Mouse (Mus musculus) limb, embryonic 13.5 days (tissue): ENCODE results near the gene Mrpl48. TPM values are rescaled to one million over a fixed set of nuclear protein-coding genes. Genes with fewer than 3 reads are reported as not detected.
A peak's percentile ranks its signal among the peaks of the same experiment; 100 is the strongest.

Experiments used
- ATAC-seq: fragments of 200-750 bp; cut with Nextera tagmentation; 2 replicates; pipeline ENCODE4 v1.8.0; 2017; ENCODE audit warnings: low read depth, moderate number of reproducible peaks, moderate TSS enrichment; ENCODE audit not compliant: low FRiP score
- H3K27ac ChIP-seq: fragments of 300-500 bp; sonication (generic); 2 replicates; pipeline ENCODE4 v1.5.1; 2015; ENCODE audit warnings: inconsistent platforms, mild to moderate bottlenecking, moderate library complexity
- H3K27me3 ChIP-seq: fragments of 300-500 bp; sonication (generic); 2 replicates; pipeline ENCODE4 v1.6.1; 2015; ENCODE audit warnings: mild to moderate bottlenecking, inconsistent platforms
- H3K36me3 ChIP-seq: fragments of 300-500 bp; sonication (generic); 2 replicates; pipeline ENCODE4 v1.6.1; 2015; ENCODE audit warnings: inconsistent platforms, mild to moderate bottlenecking, moderate library complexity
- H3K4me1 ChIP-seq: fragments of 300-500 bp; sonication (generic); 2 replicates; pipeline ENCODE4 v1.6.1; 2015; ENCODE audit warnings: inconsistent platforms
- H3K4me2 ChIP-seq: fragments of 300-500 bp; sonication (generic); replicated peaks from 2 replicates; pipeline ENCODE4 v1.6.1; 2015; ENCODE audit warnings: inconsistent platforms, mild to moderate bottlenecking, moderate library complexity
- H3K4me3 ChIP-seq: fragments of 300-500 bp; sonication (generic); 2 replicates; pipeline ENCODE4 v1.5.1; 2015; ENCODE audit warnings: moderate library complexity, mild to moderate bottlenecking, inconsistent platforms
- H3K9ac ChIP-seq: fragments of 300-500 bp; sonication (generic); 2 replicates; pipeline ENCODE4 v1.6.1; 2015; ENCODE audit warnings: mild to moderate bottlenecking, inconsistent platforms
- H3K9me3 ChIP-seq: fragments of 300-500 bp; sonication (generic); 2 replicates; pipeline ENCODE4 v1.6.1; 2016; ENCODE audit warnings: inconsistent platforms
- WGBS: fragments of 180-500 bp; shearing (Covaris S2); methylation state at CpG from one replicate; pipeline ENCODE4 v1.1.7; 2015; 5-methylcytosine and 5-hydroxymethylcytosine counted together
- polyA plus RNA-seq: library from polyadenylated mRNA; unstranded; fragments of >200 nt; fragmentation: Nextera tagmentation; extraction: Ambion mirVana; gene quantifications from 2 replicates; pipeline ENCODE4 v1.2.1, GENCODE M21; 2015

The Mrpl48 gene
- polyA plus RNA-seq, 1 experiment from 2014 or later, result 74.6 TPM

GRCm38 (mm10) chr7:100622277-100622676, 14.2 kb upstream of the Mrpl48 start:
- 90% methylated on average over 2 of the region's 2 CpGs for WGBS
- Histone ChIP-seq H3K27me3 (no peaks in the 10 kb centered on the region), H3K36me3 (no peaks in the 10 kb centered on the region), H3K27ac (no peak overlapping the region), H3K9ac (no peak overlapping the region), H3K4me3 (no peak overlapping the region), H3K4me1 (peaks cover 5% of the 10 kb centered on the region; the same call in 1 of the 2 replicates), H3K4me2 (no peak overlapping the region), H3K9me3 (no peaks in the 10 kb centered on the region)
- no peak for ATAC-seq

- Histone ChIP-seq H3K9ac (no peak overlapping the region), H3K4me2 (no peak overlapping the region), H3K9me3 (no peaks in the 10 kb centered on the region), H3K4me3 (no peak overlapping the region), H3K27me3 (no peaks in the 10 kb centered on the region), H3K27ac (no peak overlapping the region), H3K36me3 (no peaks in the 10 kb centered on the region), H3K4me1 (no peaks in the 10 kb centered on the region)
- ATAC-seq, result no peak
- WGBS, result 91% methylated on average over 4 of the region's 4 CpGs
Observed at GRCm38 (mm10) chr7:100616121-100616857, 8.2 kb upstream of the Mrpl48 start.

GRCm38 (mm10) chr7:100608910-100609309, 809 bp upstream of the Mrpl48 start:
- Histone ChIP-seq H3K9me3 (no peaks in the 10 kb centered on the region), H3K27me3 (no peaks in the 10 kb centered on the region), H3K4me1 (peaks cover 11% of the 10 kb centered on the region), H3K4me3 (peak overlapping the region; percentile 99), H3K36me3 (no peaks in the 10 kb centered on the region), H3K9ac (peak overlapping the region; percentile 99), H3K27ac (no peak overlapping the region), H3K4me2 (peak overlapping the region; percentile 89)
- 26% methylated on average over 4 of the region's 4 CpGs for WGBS
- ATAC-seq, result no peak

DNA sequence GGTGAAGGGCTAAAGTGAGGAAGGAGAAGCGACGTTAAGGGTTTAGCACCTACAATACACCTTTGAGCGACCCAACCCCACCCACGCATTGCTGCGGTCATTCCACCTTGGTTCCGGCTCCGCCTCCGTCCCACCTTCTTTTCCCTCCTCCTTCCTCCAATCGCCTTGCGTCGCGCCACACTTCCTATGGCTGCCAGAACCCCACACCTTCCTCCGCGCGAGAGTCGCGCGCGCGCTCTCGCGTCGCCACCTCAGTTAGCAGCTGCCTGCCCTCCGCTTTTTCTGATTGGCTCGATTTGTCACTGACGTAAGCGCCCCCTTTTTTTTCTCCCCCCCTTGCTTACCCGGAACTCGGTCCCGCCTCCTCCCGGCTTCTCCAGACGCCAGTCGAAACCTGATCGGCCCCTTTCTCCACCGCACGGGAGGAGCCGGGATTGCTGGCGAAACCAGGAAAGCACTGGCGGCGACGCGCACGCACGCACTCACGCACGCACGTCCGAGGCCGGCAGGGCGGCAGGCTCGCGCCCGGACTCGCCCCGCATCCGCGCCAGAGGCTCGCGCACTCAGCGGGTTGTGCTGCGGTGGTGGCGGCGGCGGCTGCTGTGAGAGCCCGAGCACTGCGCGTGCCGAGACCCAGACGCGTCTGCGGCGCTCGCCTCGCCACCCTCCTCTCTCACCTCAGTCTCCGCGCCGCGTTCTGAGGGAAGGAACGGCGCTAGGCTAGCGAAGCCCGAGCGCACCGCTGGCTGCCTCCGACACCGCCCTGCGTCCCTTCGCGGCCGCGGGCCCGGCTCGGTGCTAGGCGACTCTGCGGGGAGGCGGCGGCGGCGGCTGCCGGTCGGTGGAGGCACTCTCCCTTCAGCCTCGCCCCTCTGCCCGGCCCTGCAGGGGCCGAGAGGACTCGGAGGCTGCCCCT, 629 bp downstream of the Mrpl48 start, which contains the start of gene Rab6a:
Gene Rab6a (plus strand): TSS at position 197 of the 916 bp plus-strand sequence.
- Histone ChIP-seq H3K4me2 (peak within 1 kb of the TSS; percentile 89), H3K4me1 (peaks cover 11% of the 10 kb centered on the region), H3K9ac (peak within 1 kb of the TSS; percentile 99), H3K27ac (peak within 1 kb of the TSS; percentile 99), H3K36me3 (no peaks in the 10 kb centered on the region), H3K4me3 (peak within 1 kb of the TSS; percentile 99), H3K27me3 (no peaks in the 10 kb centered on the region), H3K9me3 (no peaks in the 10 kb centered on the region)
- peak; percentile 98 for ATAC-seq
- under 1% methylated on average over 102 of the region's 105 CpGs for WGBS

DNA sequence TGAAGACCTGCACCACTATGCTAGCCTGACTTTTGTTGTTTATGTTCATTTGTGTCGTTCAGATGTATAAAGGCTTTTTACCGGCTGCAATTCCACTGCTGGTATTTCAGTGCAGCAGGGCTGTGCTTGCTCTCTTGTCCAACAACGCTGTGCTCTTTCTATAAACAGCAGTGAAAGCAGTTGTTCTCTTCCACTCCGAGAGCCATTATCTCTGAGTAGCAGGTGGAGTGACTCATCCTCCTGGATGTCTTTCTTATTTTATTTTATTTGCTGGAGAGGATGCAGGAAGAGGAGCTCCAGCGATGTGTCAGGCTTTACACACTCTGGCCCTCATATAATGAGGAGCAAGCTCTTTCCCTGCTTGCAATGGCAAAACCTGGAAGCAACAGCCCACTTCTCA, 7.9 kb downstream of the Mrpl48 start:
- no peak overlapping the region for H3K9ac ChIP-seq
- WGBS, result 78% methylated on average over 5 of the region's 5 CpGs
- no peak overlapping the region for H3K27ac ChIP-seq
- H3K4me3 ChIP-seq, result no peak overlapping the region
- 0 out of 2 replicates have a peak, but pooled peaks cover 3% of the 10 kb centered on the region for H3K9me3 ChIP-seq
- no peak for ATAC-seq
- no peaks in the 10 kb centered on the region for H3K36me3 ChIP-seq
- H3K4me2 ChIP-seq, result no peak overlapping the region
- no peaks in the 10 kb centered on the region for H3K27me3 ChIP-seq
- no peaks in the 10 kb centered on the region for H3K4me1 ChIP-seq

GRCm38 (mm10) chr7:100593349-100593748, 14.8 kb downstream of the Mrpl48 start:
- H3K36me3 ChIP-seq, result no peaks in the 10 kb centered on the region
- no peak overlapping the region for H3K4me2 ChIP-seq
- H3K9me3 ChIP-seq, result no peaks in the 10 kb centered on the region
- no peak overlapping the region for H3K4me3 ChIP-seq
- no peak overlapping the region for H3K9ac ChIP-seq
- no peaks in the 10 kb centered on the region for H3K27me3 ChIP-seq
- H3K27ac ChIP-seq, result no peak overlapping the region
- no peak for ATAC-seq
- no peaks in the 10 kb centered on the region for H3K4me1 ChIP-seq

- Histone ChIP-seq H3K4me2 (peak overlapping the region; percentile 67), H3K4me3 (peak overlapping the region; percentile 53), H3K27ac (peak overlapping the region; percentile 61; the same call in 1 of the 2 replicates), H3K4me1 (no peaks in the 10 kb centered on the region), H3K9ac (peak overlapping the region; percentile 69), H3K9me3 (no peaks in the 10 kb centered on the region), H3K27me3 (no peaks in the 10 kb centered on the region), H3K36me3 (no peaks in the 10 kb centered on the region)
- 12% methylated on average over 2 of the region's 2 CpGs for WGBS
- ATAC-seq, result no peak
Observed at GRCm38 (mm10) chr7:100591522-100591852, 16.6 kb downstream of the Mrpl48 start.

DNA sequence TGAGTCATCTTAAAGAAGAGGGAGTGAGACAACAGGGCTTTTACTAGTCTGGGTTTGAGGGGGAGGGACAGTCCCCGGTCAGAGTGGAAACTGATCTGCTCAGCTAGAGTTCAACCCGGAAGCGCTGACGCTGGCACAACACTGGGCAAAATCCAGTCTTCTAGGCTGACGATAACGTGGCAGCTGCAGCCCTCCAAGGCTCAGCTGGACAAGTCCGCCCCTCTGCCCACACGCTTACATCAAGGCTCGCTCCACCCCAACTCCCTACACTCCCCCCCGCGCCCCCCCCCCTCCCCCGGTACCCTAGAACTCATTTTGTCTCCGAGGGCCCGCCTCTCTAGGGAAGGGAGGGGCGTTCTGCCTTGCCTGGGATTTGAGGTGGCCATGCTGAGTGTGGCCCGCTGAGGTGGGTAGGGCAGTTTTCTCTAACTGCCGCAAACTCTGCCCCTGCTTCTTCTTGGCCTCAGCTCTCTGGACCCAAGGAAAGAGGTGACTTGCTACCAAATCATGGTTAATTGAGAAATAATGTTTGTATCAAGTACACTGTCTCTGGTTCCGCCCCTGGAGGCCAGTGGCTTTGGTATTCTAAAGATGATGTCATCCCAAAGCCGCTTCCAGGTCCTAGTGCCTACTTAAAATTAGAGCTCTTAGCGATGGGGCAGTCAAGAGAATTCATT, 17.1 kb downstream of the Mrpl48 start:
- Histone ChIP-seq H3K9ac (peak overlapping the region; percentile 69), H3K4me3 (peak overlapping the region; percentile 53), H3K36me3 (no peaks in the 10 kb centered on the region), H3K4me2 (peak overlapping the region; percentile 67), H3K27me3 (no peaks in the 10 kb centered on the region), H3K9me3 (no peaks in the 10 kb centered on the region), H3K27ac (peak overlapping the region; percentile 61; the same call in 1 of the 2 replicates), H3K4me1 (no peaks in the 10 kb centered on the region)
- ATAC-seq, result peak; percentile 94
- WGBS, result under 1% methylated on average over 19 of the region's 20 CpGs

GRCm38 (mm10) chr7:100590504-100590844, 17.6 kb downstream of the Mrpl48 start:
- ATAC-seq, result no peak

GRCm38 (mm10) chr7:100589816-100590215, 18.3 kb downstream of the Mrpl48 start:
- no peaks in the 10 kb centered on the region for H3K36me3 ChIP-seq
- no peak overlapping the region for H3K27ac ChIP-seq
- no peaks in the 10 kb centered on the region for H3K9me3 ChIP-seq
- no peak overlapping the region for H3K9ac ChIP-seq
- WGBS, result 64% methylated on average over 1 of the region's 1 CpGs
- no peaks in the 10 kb centered on the region for H3K27me3 ChIP-seq
- H3K4me1 ChIP-seq, result no peaks in the 10 kb centered on the region
- ATAC-seq, result no peak
- H3K4me2 ChIP-seq, result no peak overlapping the region
- no peak overlapping the region for H3K4me3 ChIP-seq

More at GRCm38 (mm10) chr7:100590504-100590844, 17.6 kb downstream of the Mrpl48 start:
- H3K27ac ChIP-seq, result 0 out of 2 replicates have a peak overlapping the region, but pooled peaks have one; percentile 61
- no peaks in the 10 kb centered on the region for H3K27me3 ChIP-seq
- H3K9me3 ChIP-seq, result no peaks in the 10 kb centered on the region
- H3K36me3 ChIP-seq, result no peaks in the 10 kb centered on the region
- H3K4me1 ChIP-seq, result no peaks in the 10 kb centered on the region
- peak overlapping the region; percentile 53 for H3K4me3 ChIP-seq
- peak overlapping the region; percentile 69 for H3K9ac ChIP-seq
- WGBS, result 41% methylated on average over 7 of the region's 7 CpGs
- peak overlapping the region; percentile 67 for H3K4me2 ChIP-seq

DNA sequence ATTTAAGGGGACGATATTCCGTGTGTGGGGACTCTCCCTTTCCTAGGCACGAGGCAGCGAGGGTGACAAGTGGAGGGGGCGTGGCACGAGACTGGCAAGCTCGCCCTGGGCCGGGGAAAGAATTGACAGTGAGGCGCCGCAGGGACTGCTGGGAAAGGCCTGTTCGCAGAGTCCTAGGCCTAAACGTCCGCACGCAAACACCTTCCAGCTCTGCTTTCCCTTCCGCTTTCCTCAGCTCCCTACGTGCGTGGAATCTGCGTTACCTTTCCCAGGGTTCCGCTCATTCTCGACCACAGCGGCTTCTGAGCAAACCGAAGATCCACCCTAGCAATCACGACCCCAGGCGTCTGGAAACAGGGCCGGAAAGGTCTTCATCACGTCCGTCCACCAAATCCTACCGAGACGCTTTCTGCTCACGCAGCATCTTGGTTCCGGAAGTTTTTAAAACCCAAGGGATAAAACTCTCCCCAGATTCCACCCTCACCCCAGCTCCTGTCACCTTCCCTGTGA, 25.3 kb downstream of the Mrpl48 start:
- Histone ChIP-seq H3K36me3 (no peaks in the 10 kb centered on the region), H3K4me3 (peak overlapping the region; percentile 59), H3K9ac (peak overlapping the region; percentile 84), H3K27ac (peak overlapping the region; percentile 85; the same call in 1 of the 2 replicates), H3K4me1 (peaks cover 3% of the 10 kb centered on the region), H3K9me3 (no peaks in the 10 kb centered on the region), H3K4me2 (peak overlapping the region; percentile 74), H3K27me3 (no peaks in the 10 kb centered on the region)
- peak; percentile 88 for ATAC-seq
- under 1% methylated on average over 31 of the region's 31 CpGs for WGBS
